Mouse (Mus musculus): ENCODE results near the gene Nmbr. TPM values are rescaled to one million over a fixed set of nuclear protein-coding genes. Genes with fewer than 3 reads are reported as not detected.

Nmbr gene
- polyA plus RNA-seq (2015; fragmentation: Nextera tagmentation; extraction: Ambion mirVana) = 0.39 and 1.1 TPM in 2 replicates

- Histone ChIP-seq H3K36me3 (no peaks in the 10 kb centered on the region), H3K4me2 (peak within 1 kb of the TSS; percentile 60), H3K27ac (peak within 1 kb of the TSS; percentile 79), H3K9me3 (replicated peaks) (no peaks in the 10 kb centered on the region), H3K4me3 (replicated peaks) (peak within 1 kb of the TSS; percentile 98), H3K9ac (peak within 1 kb of the TSS; percentile 85), H3K4me1 (peaks cover 10% of the 10 kb centered on the region), H3K27me3 (no peaks in the 10 kb centered on the region)
- under 1% methylated on average over 45 of the region's 50 CpGs for WGBS
- ATAC-seq (replicated peaks; ENCODE audit: low FRiP score) = peak; percentile 98
Measured at GRCm38 (mm10) chr10:14705072-14706066, at the start of gene Nmbr, which contains the start of gene Vta1. Nmbr (plus strand) TSS chr10:14705591. Vta1 (minus strand) TSS chr10:14705560.

- Histone ChIP-seq H3K9ac (no peak overlapping the region), H3K27ac (no peak overlapping the region), H3K4me3 (replicated peaks) (no peak overlapping the region), H3K4me1 (no peaks in the 10 kb centered on the region), H3K4me2 (no peak overlapping the region), H3K36me3 (peaks cover 25% of the 10 kb centered on the region), H3K9me3 (replicated peaks) (no peaks in the 10 kb centered on the region), H3K27me3 (no peaks in the 10 kb centered on the region)
- 88% methylated on average over 2 of the region's 2 CpGs for WGBS
- ATAC-seq (replicated peaks; ENCODE audit: low FRiP score) = no peak
Measured at GRCm38 (mm10) chr10:14660875-14661274, 44.5 kb upstream of the Nmbr start.

GRCm38 (mm10) chr10:14666147-14666546 is 39.2 kb upstream of the Nmbr start:
- Histone ChIP-seq H3K4me2 (no peak overlapping the region), H3K4me3 (replicated peaks) (no peak overlapping the region), H3K27me3 (no peaks in the 10 kb centered on the region), H3K9me3 (replicated peaks) (no peaks in the 10 kb centered on the region), H3K27ac (no peak overlapping the region), H3K36me3 (peaks cover 36% of the 10 kb centered on the region), H3K4me1 (no peaks in the 10 kb centered on the region), H3K9ac (no peak overlapping the region)
- ATAC-seq (replicated peaks; ENCODE audit: low FRiP score) = no peak
- WGBS = 95% methylated on average over 2 of the region's 2 CpGs

- Histone ChIP-seq H3K27me3 (no peaks in the 10 kb centered on the region), H3K9me3 (replicated peaks) (0 out of 2 replicates have a peak, but pooled peaks cover 4% of the 10 kb centered on the region), H3K27ac (no peak overlapping the region), H3K9ac (no peak overlapping the region), H3K4me3 (replicated peaks) (no peak overlapping the region), H3K4me2 (no peak overlapping the region), H3K4me1 (no peaks in the 10 kb centered on the region), H3K36me3 (peaks cover 18% of the 10 kb centered on the region)
- ATAC-seq (replicated peaks; ENCODE audit: low FRiP score) = no peak
- WGBS = 98% methylated on average over 1 of the region's 1 CpGs
Measured at GRCm38 (mm10) chr10:14685663-14686062, 19.7 kb upstream of the Nmbr start.

- no peak overlapping the region for H3K4me2 ChIP-seq
- H3K36me3 ChIP-seq = peaks cover 15% of the 10 kb centered on the region
- 0 out of 2 replicates have a peak, but pooled peaks cover 4% of the 10 kb centered on the region for H3K4me1 ChIP-seq
Measured at GRCm38 (mm10) chr10:14688785-14689442, 16.5 kb upstream of the Nmbr start.

GRCm38 (mm10) chr10:14690349-14690748 is 15.0 kb upstream of the Nmbr start:
- H3K4me2 ChIP-seq = no peak overlapping the region
- peaks cover 15% of the 10 kb centered on the region for H3K36me3 ChIP-seq
- no peak overlapping the region for H3K27ac ChIP-seq
- H3K27me3 ChIP-seq = no peaks in the 10 kb centered on the region
- H3K4me1 ChIP-seq = 0 out of 2 replicates have a peak, but pooled peaks cover 4% of the 10 kb centered on the region
- H3K9ac ChIP-seq = no peak overlapping the region
- no peak overlapping the region for H3K4me3 ChIP-seq (replicated peaks)
- H3K9me3 ChIP-seq (replicated peaks) = 0 out of 2 replicates have a peak, but pooled peaks cover 4% of the 10 kb centered on the region
- WGBS = 81% methylated on average over 3 of the region's 3 CpGs
- no peak for ATAC-seq (replicated peaks; ENCODE audit: low FRiP score)

More at GRCm38 (mm10) chr10:14688785-14689442, 16.5 kb upstream of the Nmbr start:
- no peak overlapping the region for H3K27ac ChIP-seq
- H3K27me3 ChIP-seq = no peaks in the 10 kb centered on the region
- no peak for ATAC-seq (replicated peaks; ENCODE audit: low FRiP score)
- 0 out of 2 replicates have a peak, but pooled peaks cover 4% of the 10 kb centered on the region for H3K9me3 ChIP-seq (replicated peaks)
- H3K4me3 ChIP-seq (replicated peaks) = no peak overlapping the region
- 76% methylated on average over 6 of the region's 6 CpGs for WGBS
- H3K9ac ChIP-seq = no peak overlapping the region

GRCm38 (mm10) chr10:14703239-14703638 is 2.2 kb upstream of the Nmbr start:
- H3K9me3 ChIP-seq (replicated peaks) = no peaks in the 10 kb centered on the region
- ATAC-seq (replicated peaks; ENCODE audit: low FRiP score) = no peak
- WGBS = 75% methylated on average over 1 of the region's 1 CpGs
- no peak overlapping the region for H3K27ac ChIP-seq
- no peaks in the 10 kb centered on the region for H3K27me3 ChIP-seq
- H3K9ac ChIP-seq = no peak overlapping the region
- H3K4me2 ChIP-seq = no peak overlapping the region
- H3K4me1 ChIP-seq = peaks cover 10% of the 10 kb centered on the region
- no peaks in the 10 kb centered on the region for H3K36me3 ChIP-seq
- H3K4me3 ChIP-seq (replicated peaks) = no peak overlapping the region

- Histone ChIP-seq H3K36me3 (no peaks in the 10 kb centered on the region), H3K9me3 (replicated peaks) (no peaks in the 10 kb centered on the region), H3K27me3 (no peaks in the 10 kb centered on the region), H3K9ac (no peak overlapping the region), H3K4me3 (replicated peaks) (peak overlapping the region; percentile 98), H3K4me2 (peak overlapping the region; percentile 60), H3K27ac (no peak overlapping the region), H3K4me1 (peaks cover 10% of the 10 kb centered on the region)
- 65% methylated on average over 4 of the region's 4 CpGs for WGBS
- no peak for ATAC-seq (replicated peaks; ENCODE audit: low FRiP score)
Measured at GRCm38 (mm10) chr10:14703830-14704420, 1.5 kb upstream of the Nmbr start.

GRCm38 (mm10) chr10:14718114-14718513 is 12.7 kb downstream of the Nmbr start, which contains the start of gene Gje1:
Gje1 (minus strand) TSS chr10:14718214.
- H3K27me3 ChIP-seq = no peaks in the 10 kb centered on the region
- no peak within 1 kb of the TSS for H3K4me2 ChIP-seq
- no peaks in the 10 kb centered on the region for H3K9me3 ChIP-seq (replicated peaks)
- no peak for ATAC-seq (replicated peaks; ENCODE audit: low FRiP score)
- 63% methylated on average over 3 of the region's 3 CpGs for WGBS
- H3K4me1 ChIP-seq = no peaks in the 10 kb centered on the region
- no peak within 1 kb of the TSS for H3K4me3 ChIP-seq (replicated peaks)
- H3K9ac ChIP-seq = no peak within 1 kb of the TSS
- H3K36me3 ChIP-seq = no peaks in the 10 kb centered on the region
- no peak within 1 kb of the TSS for H3K27ac ChIP-seq

GRCm38 (mm10) chr10:14725671-14726070 is 20.3 kb downstream of the Nmbr start:
- Histone ChIP-seq H3K4me1 (no peaks in the 10 kb centered on the region), H3K4me2 (no peak overlapping the region), H3K9me3 (replicated peaks) (no peaks in the 10 kb centered on the region), H3K27me3 (no peaks in the 10 kb centered on the region), H3K36me3 (no peaks in the 10 kb centered on the region), H3K4me3 (replicated peaks) (no peak overlapping the region), H3K9ac (no peak overlapping the region), H3K27ac (no peak overlapping the region)
- ATAC-seq (replicated peaks; ENCODE audit: low FRiP score) = no peak
- 75% methylated on average over 9 of the region's 9 CpGs for WGBS

GRCm38 (mm10) chr10:14734285-14734684 is 28.9 kb downstream of the Nmbr start:
- ATAC-seq (replicated peaks; ENCODE audit: low FRiP score) = no peak
- WGBS = 8% methylated on average over 2 of the region's 2 CpGs
- Histone ChIP-seq H3K4me2 (no peak overlapping the region), H3K4me3 (replicated peaks) (no peak overlapping the region), H3K9ac (no peak overlapping the region), H3K36me3 (no peaks in the 10 kb centered on the region), H3K27me3 (no peaks in the 10 kb centered on the region), H3K4me1 (no peaks in the 10 kb centered on the region), H3K27ac (no peak overlapping the region), H3K9me3 (replicated peaks) (no peaks in the 10 kb centered on the region)

All from kidney, embryonic 15.5 days (tissue).